Mouse (Mus musculus) cerebellum, postnatal 14 days (tissue): ENCODE measurements at regions not wholly inside any gene's neighbourhood (a gene's known extent, or its start where the extent isn't known, plus 50 kb on each side); places are given as distances from the start of the nearest gene placed in this dataset.

Source experiments
- DNase-seq, 2 experiments: peaks; one replicate each; pipeline ENCODE4 v3.0.0; 2021; ENCODE audit warnings: mixed read lengths in 2 of 2

- DNase-seq = no peak
Observed at GRCm38 (mm10) chr15:7574811-7575210, 176.6 kb upstream of the Egflam start.

- no peak for DNase-seq
Observed at GRCm38 (mm10) chr15:7578439-7578838, 180.2 kb upstream of the Egflam start.

- no peak for DNase-seq
Observed at GRCm38 (mm10) chr15:7587210-7587609, 189.0 kb upstream of the Egflam start.

GRCm38 (mm10) chr15:7591486-7591885 lies 193.3 kb upstream of the Egflam start:
- no peak for DNase-seq

GRCm38 (mm10) chr15:7597335-7597734 lies 199.1 kb upstream of the Egflam start:
- DNase-seq = no peak

GRCm38 (mm10) chr15:7597805-7598204 lies 199.6 kb upstream of the Egflam start:
- DNase-seq = no peak

- no peak for DNase-seq
Observed at GRCm38 (mm10) chr15:7601540-7601939, 203.3 kb upstream of the Egflam start.

- DNase-seq = no peak
Observed at GRCm38 (mm10) chr15:7604847-7605246, 205.8 kb upstream of the Gdnf start.

GRCm38 (mm10) chr15:7617954-7618353 lies 192.7 kb upstream of the Gdnf start:
- DNase-seq = no peak

GRCm38 (mm10) chr15:7623026-7623425 lies 187.6 kb upstream of the Gdnf start:
- no peak for DNase-seq

GRCm38 (mm10) chr15:7624689-7625472 lies 185.8 kb upstream of the Gdnf start:
- no peak for DNase-seq

GRCm38 (mm10) chr15:7629826-7630225 lies 180.8 kb upstream of the Gdnf start:
- no peak for DNase-seq

GRCm38 (mm10) chr15:7635234-7635633 lies 175.4 kb upstream of the Gdnf start:
- DNase-seq = no peak

GRCm38 (mm10) chr15:7639444-7639843 lies 171.2 kb upstream of the Gdnf start:
- DNase-seq = no peak

GRCm38 (mm10) chr15:7642075-7642474 lies 168.6 kb upstream of the Gdnf start:
- DNase-seq = peak; percentile 5 to 11

- DNase-seq = no peak
Observed at GRCm38 (mm10) chr15:7650705-7651104, 159.9 kb upstream of the Gdnf start.

GRCm38 (mm10) chr15:7663888-7664287 lies 146.8 kb upstream of the Gdnf start:
- DNase-seq = no peak

GRCm38 (mm10) chr15:7669631-7670030 lies 141.0 kb upstream of the Gdnf start:
- DNase-seq = no peak

GRCm38 (mm10) chr15:7676970-7677369 lies 133.7 kb upstream of the Gdnf start:
- no peak for DNase-seq

- DNase-seq = no peak
Observed at GRCm38 (mm10) chr15:7678711-7679110, 131.9 kb upstream of the Gdnf start.

- no peak for DNase-seq
Observed at GRCm38 (mm10) chr15:7681011-7681410, 129.6 kb upstream of the Gdnf start.

- DNase-seq = no peak
Observed at GRCm38 (mm10) chr15:7683235-7683974, 127.2 kb upstream of the Gdnf start.

- no peak for DNase-seq
Observed at GRCm38 (mm10) chr15:7691251-7691650, 119.4 kb upstream of the Gdnf start.

- DNase-seq = no peak
Observed at GRCm38 (mm10) chr15:7692096-7692495, 118.5 kb upstream of the Gdnf start.
